Mouse (Mus musculus): ENCODE results near the gene Ifit1bl1. TPM values are rescaled to one million over a fixed set of nuclear protein-coding genes. Genes with fewer than 3 reads are reported as not detected.
"Not testable (repeated sequence)": the region's sequence is repeated elsewhere in the genome, so short reads cannot be mapped to it uniquely, and the experiment has no call there.

Ifit1bl1 gene
- 0.13 and 0.58 TPM in 2 replicates for polyA plus RNA-seq (2015; fragmentation: Nextera tagmentation; extraction: Ambion mirVana)

GRCm38 (mm10) chr19:34601888-34602287, at the start of gene Ifit1bl1:
Gene Ifit1bl1 (minus strand): TSS chr19:34601956.
- not testable (repeated sequence) for H3K9me3 ChIP-seq; H3K4me2 ChIP-seq; H3K4me3 ChIP-seq; ATAC-seq (ENCODE audit: insufficient number of reproducible peaks, insufficient read depth, low FRiP score, low TSS enrichment, low read depth); H3K27ac ChIP-seq; H3K9ac ChIP-seq; H3K36me3 ChIP-seq; H3K27me3 ChIP-seq; H3K4me1 ChIP-seq
- 36% methylated on average over 1 of the region's 1 CpGs for WGBS

GRCm38 (mm10) chr19:34650997-34651396, 49.2 kb upstream of the Ifit1bl1 start:
- H3K27ac ChIP-seq = no peak overlapping the region

GRCm38 (mm10) chr19:34650276-34650675, 48.5 kb upstream of the Ifit1bl1 start:
- Histone ChIP-seq H3K4me3 (no peak overlapping the region), H3K9ac (no peak overlapping the region), H3K4me1 (no peaks in the 10 kb centered on the region), H3K27me3 (no peaks in the 10 kb centered on the region), H3K27ac (no peak overlapping the region), H3K36me3 (no peaks in the 10 kb centered on the region), H3K4me2 (no peak overlapping the region), H3K9me3 (no peaks in the 10 kb centered on the region)
- no peak for ATAC-seq (ENCODE audit: insufficient number of reproducible peaks, insufficient read depth, low FRiP score, low TSS enrichment, low read depth)
- WGBS = 73% methylated on average over 3 of the region's 3 CpGs

More at GRCm38 (mm10) chr19:34650997-34651396, 49.2 kb upstream of the Ifit1bl1 start:
- Histone ChIP-seq H3K4me2 (no peak overlapping the region), H3K4me1 (no peaks in the 10 kb centered on the region), H3K27me3 (no peaks in the 10 kb centered on the region), H3K9ac (no peak overlapping the region), H3K9me3 (no peaks in the 10 kb centered on the region), H3K4me3 (no peak overlapping the region), H3K36me3 (no peaks in the 10 kb centered on the region)
- 90% methylated on average over 6 of the region's 6 CpGs for WGBS
- no peak for ATAC-seq (ENCODE audit: insufficient number of reproducible peaks, insufficient read depth, low FRiP score, low TSS enrichment, low read depth)

- H3K9ac ChIP-seq; H3K4me3 ChIP-seq; H3K4me1 ChIP-seq; H3K36me3 ChIP-seq; H3K9me3 ChIP-seq; ATAC-seq (ENCODE audit: insufficient number of reproducible peaks, insufficient read depth, low FRiP score, low TSS enrichment, low read depth); H3K27ac ChIP-seq; H3K27me3 ChIP-seq; H3K4me2 ChIP-seq: not testable (repeated sequence)
- 84% methylated on average over 8 of the region's 8 CpGs for WGBS
These were observed 45.9 kb upstream of the Ifit1bl1 start for GRCm38 (mm10) chr19:34647630-34648029.

GRCm38 (mm10) chr19:34642616-34643015, 40.9 kb upstream of the Ifit1bl1 start:
- Histone ChIP-seq H3K27me3 (0 out of 2 replicates have a peak, but pooled peaks cover 3% of the 10 kb centered on the region), H3K9me3 (no peaks in the 10 kb centered on the region), H3K9ac (no peak overlapping the region), H3K4me1 (peaks cover 6% of the 10 kb centered on the region; the same call in 1 of the 2 replicates), H3K4me2 (no peak overlapping the region), H3K36me3 (no peaks in the 10 kb centered on the region), H3K27ac (no peak overlapping the region), H3K4me3 (no peak overlapping the region)
- no peak for ATAC-seq (ENCODE audit: insufficient number of reproducible peaks, insufficient read depth, low FRiP score, low TSS enrichment, low read depth)
- WGBS = 52% methylated on average over 5 of the region's 5 CpGs

- WGBS = 36% methylated on average over 4 of the region's 4 CpGs
- Histone ChIP-seq H3K27ac (no peak within 1 kb of the TSS), H3K4me2 (peak within 1 kb of the TSS; percentile 23; the same call in 1 of the 2 replicates), H3K4me1 (peaks cover 6% of the 10 kb centered on the region; the same call in 1 of the 2 replicates), H3K9me3 (no peaks in the 10 kb centered on the region), H3K4me3 (no peak within 1 kb of the TSS), H3K36me3 (no peaks in the 10 kb centered on the region), H3K27me3 (0 out of 2 replicates have a peak, but pooled peaks cover 4% of the 10 kb centered on the region), H3K9ac (peak within 1 kb of the TSS; percentile 17; the same call in 1 of the 2 replicates)
- ATAC-seq (ENCODE audit: insufficient number of reproducible peaks, insufficient read depth, low FRiP score, low TSS enrichment, low read depth) = no peak
These were observed 38.9 kb upstream of the Ifit1bl1 start, which contains the start of the genes Ifit1bl2 and Ifit1 for GRCm38 (mm10) chr19:34640623-34641022. Gene Ifit1bl2 (minus strand): TSS chr19:34640743. Gene Ifit1 (plus strand): TSS chr19:34640871.

- ATAC-seq (ENCODE audit: insufficient number of reproducible peaks, insufficient read depth, low FRiP score, low TSS enrichment, low read depth) = no peak
- Histone ChIP-seq H3K27ac (no peak overlapping the region), H3K4me3 (no peak overlapping the region), H3K9ac (no peak overlapping the region), H3K27me3 (0 out of 2 replicates have a peak, but pooled peaks cover 4% of the 10 kb centered on the region), H3K4me1 (peaks cover 6% of the 10 kb centered on the region; the same call in 1 of the 2 replicates), H3K9me3 (no peaks in the 10 kb centered on the region), H3K36me3 (no peaks in the 10 kb centered on the region), H3K4me2 (no peak overlapping the region)
- 8% methylated on average over 3 of the region's 3 CpGs for WGBS
These were observed 35.3 kb upstream of the Ifit1bl1 start for GRCm38 (mm10) chr19:34636933-34637557.

GRCm38 (mm10) chr19:34633484-34633883, 31.7 kb upstream of the Ifit1bl1 start:
- H3K27ac ChIP-seq = no peak overlapping the region
- WGBS = 72% methylated on average over 2 of the region's 2 CpGs

GRCm38 (mm10) chr19:34631487-34631886, 29.7 kb upstream of the Ifit1bl1 start:
- Histone ChIP-seq H3K27ac (no peak overlapping the region), H3K27me3 (no peaks in the 10 kb centered on the region), H3K9me3 (no peaks in the 10 kb centered on the region), H3K4me3 (no peak overlapping the region), H3K9ac (no peak overlapping the region), H3K4me1 (no peaks in the 10 kb centered on the region), H3K36me3 (no peaks in the 10 kb centered on the region), H3K4me2 (no peak overlapping the region)
- ATAC-seq (ENCODE audit: insufficient number of reproducible peaks, insufficient read depth, low FRiP score, low TSS enrichment, low read depth) = no peak

More at GRCm38 (mm10) chr19:34633484-34633883, 31.7 kb upstream of the Ifit1bl1 start:
- Histone ChIP-seq H3K9ac (no peak overlapping the region), H3K9me3 (no peaks in the 10 kb centered on the region), H3K4me2 (no peak overlapping the region), H3K4me3 (no peak overlapping the region), H3K36me3 (no peaks in the 10 kb centered on the region), H3K4me1 (no peaks in the 10 kb centered on the region), H3K27me3 (0 out of 2 replicates have a peak, but pooled peaks cover 4% of the 10 kb centered on the region)
- no peak for ATAC-seq (ENCODE audit: insufficient number of reproducible peaks, insufficient read depth, low FRiP score, low TSS enrichment, low read depth)

- Histone ChIP-seq H3K4me1 (no peaks in the 10 kb centered on the region), H3K9ac (no peak overlapping the region), H3K27ac (no peak overlapping the region), H3K27me3 (no peaks in the 10 kb centered on the region), H3K36me3 (no peaks in the 10 kb centered on the region), H3K9me3 (no peaks in the 10 kb centered on the region), H3K4me2 (no peak overlapping the region), H3K4me3 (no peak overlapping the region)
- no peak for ATAC-seq (ENCODE audit: insufficient number of reproducible peaks, insufficient read depth, low FRiP score, low TSS enrichment, low read depth)
- WGBS = 78% methylated on average over 2 of the region's 2 CpGs
These were observed 25.7 kb upstream of the Ifit1bl1 start for GRCm38 (mm10) chr19:34627496-34627895.

- Histone ChIP-seq H3K4me2 (no peak overlapping the region), H3K9me3 (no peaks in the 10 kb centered on the region), H3K4me3 (no peak overlapping the region), H3K36me3 (no peaks in the 10 kb centered on the region), H3K27me3 (no peaks in the 10 kb centered on the region), H3K9ac (no peak overlapping the region), H3K27ac (no peak overlapping the region), H3K4me1 (no peaks in the 10 kb centered on the region)
- no peak for ATAC-seq (ENCODE audit: insufficient number of reproducible peaks, insufficient read depth, low FRiP score, low TSS enrichment, low read depth)
- WGBS = 67% methylated on average over 4 of the region's 4 CpGs
These were observed 22.9 kb upstream of the Ifit1bl1 start for GRCm38 (mm10) chr19:34624663-34625062.

GRCm38 (mm10) chr19:34623781-34624180, 22.0 kb upstream of the Ifit1bl1 start:
- H3K9me3 ChIP-seq = no peaks in the 10 kb centered on the region
- H3K9ac ChIP-seq = no peak overlapping the region
- 93% methylated on average over 6 of the region's 6 CpGs for WGBS
- no peaks in the 10 kb centered on the region for H3K36me3 ChIP-seq
- H3K27me3 ChIP-seq = no peaks in the 10 kb centered on the region
- ATAC-seq (ENCODE audit: insufficient number of reproducible peaks, insufficient read depth, low FRiP score, low TSS enrichment, low read depth) = no peak
- H3K4me1 ChIP-seq = no peaks in the 10 kb centered on the region
- H3K4me2 ChIP-seq = no peak overlapping the region
- H3K4me3 ChIP-seq = no peak overlapping the region
- H3K27ac ChIP-seq = no peak overlapping the region

All from embryonic facial prominence, embryonic 13.5 days (tissue).